Mouse (Mus musculus) heart, adult 2 months (tissue): ENCODE measurements around the gene Dynll2.

Experiments used
- CTCF ChIP-seq: fragments of 200-600 bp; IDR thresholded peaks from 2 replicates; pipeline ENCODE4 v1.8.1; 2022; ENCODE audit warnings: antibody characterized with exemption, mild to moderate bottlenecking, moderate library complexity
- EP300 ChIP-seq: fragments of 200-500 bp; IDR thresholded peaks from 2 replicates; pipeline ENCODE4 v1.6.1; 2011; ENCODE audit warnings: low read depth, low read length, control low read depth; ENCODE audit not compliant: insufficient read depth
- POLR2A ChIP-seq: fragments of 200-500 bp; IDR thresholded peaks from 2 replicates; pipeline ENCODE4 v1.6.1; 2011; ENCODE audit warnings: mild to moderate bottlenecking, low read depth, low read length, control low read depth; ENCODE audit not compliant: insufficient read depth

GRCm38 (mm10) chr11:88036761-88037251 is 49.5 kb upstream of the Dynll2 start:
- no peak for TF ChIP-seq CTCF
- TF ChIP-seq POLR2A = no peak
- TF ChIP-seq EP300 = no peak
